Mouse (Mus musculus): Measurements from ENCODE around the gene Gpr85.

Gpr85 gene

DNA sequence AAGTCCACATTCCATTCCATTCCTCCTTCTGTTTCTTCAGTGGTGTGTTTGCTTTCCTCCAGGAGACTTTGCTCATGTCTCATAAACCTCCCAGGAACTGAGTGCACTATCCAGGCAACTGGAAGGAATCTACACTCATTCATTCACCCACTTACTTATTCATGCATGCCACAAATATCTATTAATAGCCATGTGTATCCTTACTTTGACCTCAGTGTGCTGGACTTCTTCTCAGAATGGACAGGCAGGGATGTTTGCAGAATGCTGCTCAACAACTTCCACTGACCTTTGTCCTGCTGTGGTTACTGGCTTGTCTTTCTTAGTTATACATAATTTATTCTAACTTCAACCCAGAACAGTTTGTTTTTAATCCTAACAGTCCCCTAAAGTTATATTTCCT is 23.1 kb downstream of the Gpr85 start:
- no peak for DNase-seq (ENCODE audit: low spot score in 2 of 2)

DNA sequence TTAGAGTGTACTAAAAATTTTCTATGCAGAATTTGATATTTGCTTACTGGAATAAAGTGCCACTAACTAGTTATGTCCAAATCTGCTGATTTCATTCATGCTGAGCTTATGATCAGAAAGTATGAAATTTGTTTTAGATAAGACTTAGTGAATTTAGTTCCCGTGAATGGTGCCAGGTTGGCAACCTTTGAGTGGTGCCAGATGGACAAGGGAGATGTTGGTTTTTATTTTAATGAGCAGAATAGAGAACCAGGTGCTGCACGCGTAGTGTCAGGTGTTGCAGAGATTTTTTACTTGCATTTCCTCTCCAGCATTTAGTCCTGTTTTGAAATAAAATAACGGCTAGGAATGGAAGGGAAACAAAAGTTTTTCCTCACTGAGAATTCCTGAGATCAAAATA is 27.6 kb downstream of the Gpr85 start:
- no peak for DNase-seq (ENCODE audit: low spot score in 2 of 2)

DNA sequence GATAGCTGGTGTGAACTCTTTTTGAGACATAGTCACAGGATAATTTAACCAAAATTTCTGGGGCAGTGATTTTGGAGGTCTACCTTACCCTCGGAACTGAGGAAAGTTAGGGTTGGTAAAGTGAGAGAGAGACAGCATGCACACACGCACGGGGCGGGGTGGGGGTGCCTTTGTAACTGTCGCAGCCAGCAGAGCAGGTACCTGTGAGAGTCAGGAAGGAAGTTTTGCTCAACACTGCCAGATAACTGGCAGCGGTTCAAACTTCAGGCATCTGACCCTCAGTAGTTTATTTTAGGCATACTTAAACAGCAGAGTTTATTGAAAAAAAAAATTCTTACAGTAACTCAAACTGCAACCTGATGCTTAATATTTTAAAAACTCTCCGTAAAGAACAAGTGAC is 39.7 kb downstream of the Gpr85 start:
- no peak for DNase-seq (ENCODE audit: low spot score in 2 of 2)

DNA sequence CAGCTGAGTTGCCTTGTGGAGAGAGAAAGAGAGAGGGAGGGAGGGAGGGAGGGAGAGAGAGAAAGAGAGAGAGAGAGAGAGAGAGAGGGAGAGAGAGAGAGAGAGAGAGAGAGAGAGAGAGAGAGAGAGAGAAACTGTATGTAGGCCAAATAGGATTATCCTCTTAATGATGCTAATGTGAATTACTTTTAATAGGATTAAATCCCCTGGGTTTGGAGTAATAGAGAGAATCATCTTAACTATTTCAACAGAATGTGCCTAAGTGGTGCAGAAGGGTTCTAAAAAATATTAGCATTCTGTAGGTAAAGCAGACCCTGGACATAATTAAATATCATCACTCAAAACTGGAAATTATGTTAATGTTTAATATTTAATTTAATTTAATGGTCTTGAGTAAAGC is 42.4 kb downstream of the Gpr85 start:
- DNase-seq (ENCODE audit: low spot score in 2 of 2) = no peak

All from frontal cortex, postnatal 25 days (tissue).